Mouse (Mus musculus) naive thymus-derived CD4-positive, alpha-beta T cell, adult 5 months (primary cell): Measurements from ENCODE around the gene Prpf4. TPM values are rescaled to one million over a fixed set of nuclear protein-coding genes. Genes with fewer than 3 reads are reported as not detected.

Source experiments
- polyA plus RNA-seq: library from polyadenylated mRNA; unstranded; fragments of 100-300 nt; shearing (Covaris generic); gene quantifications from one replicate; pipeline ENCODE4 v1.2.1, GENCODE M21; 2017

Gene Prpf4
- polyA plus RNA-seq = 27.2 TPM

DNA sequence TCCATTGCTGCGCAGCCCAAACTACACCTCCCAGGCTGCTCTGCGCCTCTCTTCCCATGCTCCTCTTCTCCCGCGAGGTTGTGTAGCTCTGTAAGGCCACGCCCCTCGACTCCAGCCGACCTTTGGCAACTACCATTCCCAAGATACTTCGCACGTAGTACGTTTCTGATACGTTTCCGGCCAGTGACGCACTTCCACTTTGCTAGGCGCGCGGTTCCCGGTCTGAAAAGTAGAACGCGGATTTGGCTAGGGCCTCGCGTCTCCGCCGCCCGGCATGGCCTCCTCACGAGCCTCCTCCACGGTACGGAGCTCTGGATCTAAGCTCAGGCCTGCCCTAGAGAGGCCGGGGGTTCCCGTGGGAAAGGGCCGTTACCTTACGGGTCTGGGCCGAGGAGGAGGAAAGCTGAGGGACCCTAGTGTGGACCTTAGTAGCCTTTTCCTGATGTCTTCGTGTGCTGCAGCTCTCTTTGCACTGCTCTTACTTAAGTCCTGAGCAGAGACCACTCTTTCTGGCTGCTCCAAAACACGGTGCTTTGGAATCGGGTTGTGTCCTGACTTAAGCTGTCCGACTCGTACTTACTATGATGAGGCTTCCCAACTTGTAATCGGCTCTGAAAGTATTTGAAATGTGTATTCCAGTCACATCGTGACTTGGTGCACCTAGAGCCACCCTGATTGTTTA, at the start of gene Prpf4, which contains the start of gene Cdc26:
Gene Prpf4 (plus strand): TSS at position 197 of the 682 bp plus-strand sequence.
Gene Cdc26 (minus strand): TSS at position 42 of the 682 bp plus-strand sequence.

DNA sequence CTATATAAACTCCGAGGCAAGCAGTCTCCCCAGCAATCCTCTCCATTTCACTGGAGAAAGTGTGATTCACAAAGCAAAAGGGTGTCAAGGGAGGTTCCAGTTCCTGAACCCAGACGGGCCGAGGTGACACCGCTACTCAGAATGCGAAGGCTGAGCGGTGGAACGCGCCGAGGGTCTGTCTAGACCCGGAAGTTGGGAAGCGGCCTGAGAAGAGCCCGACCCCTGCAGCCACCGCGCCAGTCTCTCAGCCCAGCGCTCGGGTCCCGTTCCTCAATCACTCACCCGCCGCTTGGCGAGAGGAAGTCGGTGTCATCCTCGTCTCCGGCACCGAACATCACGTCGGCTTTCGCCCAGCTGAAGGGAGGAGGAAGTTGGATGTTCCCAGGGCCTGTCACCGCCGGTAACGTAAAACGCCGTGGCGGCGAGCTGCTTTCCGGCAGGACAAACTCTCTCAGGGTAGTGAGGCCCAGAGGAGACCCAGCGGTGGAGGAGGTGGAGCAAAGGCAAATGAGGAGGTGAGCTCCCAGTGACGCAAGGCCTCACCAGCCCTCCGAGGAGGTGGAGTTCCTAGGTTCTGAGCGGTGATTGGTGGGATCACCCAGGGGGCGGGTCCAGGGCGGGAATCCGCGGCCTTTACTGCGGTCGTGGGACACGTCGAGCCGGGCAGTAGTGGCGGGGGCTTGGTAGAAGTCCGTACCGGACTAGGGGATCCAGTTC, 48.4 kb upstream of the Prpf4 start, which contains the start of the genes Fkbp15 and Slc31a1:
Gene Fkbp15 (minus strand): TSS at position 461 of the 717 bp plus-strand sequence.
Gene Slc31a1 (plus strand): TSS at position 640 of the 717 bp plus-strand sequence.

DNA sequence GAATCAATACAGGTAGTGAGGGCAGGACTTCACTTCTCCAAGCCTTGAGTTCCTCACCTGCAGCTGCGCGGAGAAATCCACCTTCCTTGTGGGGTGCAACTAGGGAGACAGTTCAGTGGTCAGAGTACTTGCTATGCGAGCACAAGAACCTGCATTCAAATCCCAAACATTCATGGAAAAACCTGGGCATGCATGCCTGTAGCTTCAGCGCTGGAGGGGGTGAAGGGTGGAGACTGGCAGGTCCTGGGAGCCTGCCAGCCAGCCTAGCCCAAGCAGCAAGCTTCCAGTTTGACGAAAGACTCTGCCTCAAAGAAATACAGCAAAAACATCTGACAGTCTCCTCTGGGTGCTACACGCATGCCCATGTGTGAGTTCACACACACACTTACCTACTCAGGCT, 26.5 kb downstream of the Prpf4 start, which contains the start of gene Rnf183:
Gene Rnf183 (minus strand): TSS at position 172 of the 400 bp plus-strand sequence.

DNA sequence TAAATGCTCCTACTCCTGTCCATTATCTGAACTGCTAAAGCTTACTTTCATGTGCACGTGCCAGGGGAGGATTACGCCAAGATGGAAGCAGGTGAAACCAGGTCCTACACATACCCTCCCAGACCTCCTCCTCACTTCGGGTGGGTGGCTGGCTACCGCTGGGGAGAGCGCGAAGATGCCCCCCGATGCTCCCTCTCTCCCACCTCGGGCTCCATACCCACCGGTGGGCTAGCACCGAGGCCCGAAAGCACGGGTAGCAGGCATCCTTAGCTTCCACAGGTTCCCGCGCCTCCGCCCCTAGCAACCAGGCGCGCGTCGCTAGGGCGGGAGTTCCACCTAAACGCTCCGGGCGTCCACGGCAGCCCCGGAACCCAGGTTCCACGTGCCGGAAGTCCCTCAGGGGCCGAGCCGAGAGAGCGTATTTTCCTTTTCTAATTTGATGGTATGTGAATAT, 62.0 kb downstream of the Prpf4 start, which contains the start of gene Wdr31:
Gene Wdr31 (minus strand): TSS at position 299 of the 454 bp plus-strand sequence.

Other genes starting within 250 kb of the Prpf4 start
- gene Zfp37, start 177.8 kb upstream of the Prpf4 start, polyA plus RNA-seq = not detected
- gene Slc31a2, start 146.2 kb upstream of the Prpf4 start, polyA plus RNA-seq = 11.9 TPM
- 51.5 TPM for gene Fkbp15, start 48.2 kb upstream of the Prpf4 start, polyA plus RNA-seq
- gene Slc31a1, start 48.1 kb upstream of the Prpf4 start, polyA plus RNA-seq = 14.3 TPM
- 69.4 TPM for gene Cdc26, start 155 bp upstream of the Prpf4 start, polyA plus RNA-seq
- not detected for gene Rnf183, start 26.5 kb downstream of the Prpf4 start, polyA plus RNA-seq
- 0.21 TPM for gene Wdr31, start 62.1 kb downstream of the Prpf4 start, polyA plus RNA-seq
- 0.42 TPM for gene Bspry, start 71.3 kb downstream of the Prpf4 start, polyA plus RNA-seq
- gene Hdhd3, start 94.7 kb downstream of the Prpf4 start, polyA plus RNA-seq = 0.29 TPM
- gene Alad, start 111.1 kb downstream of the Prpf4 start, polyA plus RNA-seq = 13.4 TPM
- gene Pole3, start 116.3 kb downstream of the Prpf4 start, polyA plus RNA-seq = 21.3 TPM
- gene 4933430I17Rik, start 116.6 kb downstream of the Prpf4 start, polyA plus RNA-seq = 0.45 TPM
- 35.5 TPM for gene Rgs3, start 151.1 kb downstream of the Prpf4 start, polyA plus RNA-seq